Mouse (Mus musculus): ENCODE results near the gene Hist1h3a.
"Not testable (repeated sequence)": the region's sequence is repeated elsewhere in the genome, so short reads cannot be mapped to it uniquely, and the experiment has no call there.

Gene Hist1h3a

GRCm38 (mm10) chr13:23761871-23762821 lies at the start of gene Hist1h3a:
Gene Hist1h3a, minus strand, starts transcription at chr13:23762386.
- peak; percentile 84 for DNase-seq (ENCODE audit: low spot score)

GRCm38 (mm10) chr13:23806422-23807052 lies 44.4 kb upstream of the Hist1h3a start, which contains the start of gene Slc17a2:
Gene Slc17a2, plus strand, starts transcription at chr13:23806993.
- DNase-seq (ENCODE audit: low spot score), result no peak

GRCm38 (mm10) chr13:23804532-23804931 lies 42.3 kb upstream of the Hist1h3a start:
- DNase-seq (ENCODE audit: low spot score), result no peak

DNA sequence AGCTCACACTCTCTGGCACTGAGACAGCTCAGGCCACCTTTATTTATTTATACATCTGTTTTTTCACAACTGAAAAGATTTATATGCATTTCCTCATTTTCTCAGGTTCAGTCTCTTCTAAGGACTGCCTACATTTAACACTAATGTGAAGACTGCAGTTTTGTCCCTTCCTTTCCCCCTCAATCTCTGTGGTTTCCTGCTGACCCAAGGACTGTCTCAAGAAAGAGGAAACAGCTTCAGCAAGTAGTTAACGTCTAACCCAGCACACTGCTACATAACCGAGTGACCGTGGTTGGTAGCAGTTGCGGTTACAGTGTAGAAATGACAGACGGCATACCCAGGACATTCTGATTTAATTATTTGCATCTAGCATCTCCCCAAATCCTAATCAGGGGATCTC lies 37.2 kb upstream of the Hist1h3a start:
- DNase-seq (ENCODE audit: low spot score), result no peak

- peak; percentile 66 for DNase-seq (ENCODE audit: low spot score)
Observed at GRCm38 (mm10) chr13:23792520-23792919, 30.3 kb upstream of the Hist1h3a start.

DNA sequence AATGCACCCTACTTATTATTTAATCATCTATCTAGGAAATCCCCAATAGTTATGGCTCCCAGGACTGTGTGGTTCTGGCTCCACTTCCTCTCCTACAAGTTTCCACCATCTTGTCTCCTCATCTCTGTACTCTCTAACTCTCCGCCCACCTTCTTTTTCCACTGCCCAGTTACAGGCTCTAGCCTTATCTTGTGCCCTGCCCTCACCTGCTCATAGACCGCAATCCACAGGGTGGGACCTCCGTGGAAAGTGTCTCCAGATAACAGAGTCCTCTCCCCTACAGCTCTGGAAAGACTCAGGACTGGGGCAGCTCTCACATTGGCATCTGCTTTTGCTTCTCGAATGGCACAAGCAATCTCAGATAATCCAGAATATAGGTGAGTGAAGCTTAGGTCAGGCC lies 16.8 kb upstream of the Hist1h3a start:
- DNase-seq (ENCODE audit: low spot score), result no peak

DNA sequence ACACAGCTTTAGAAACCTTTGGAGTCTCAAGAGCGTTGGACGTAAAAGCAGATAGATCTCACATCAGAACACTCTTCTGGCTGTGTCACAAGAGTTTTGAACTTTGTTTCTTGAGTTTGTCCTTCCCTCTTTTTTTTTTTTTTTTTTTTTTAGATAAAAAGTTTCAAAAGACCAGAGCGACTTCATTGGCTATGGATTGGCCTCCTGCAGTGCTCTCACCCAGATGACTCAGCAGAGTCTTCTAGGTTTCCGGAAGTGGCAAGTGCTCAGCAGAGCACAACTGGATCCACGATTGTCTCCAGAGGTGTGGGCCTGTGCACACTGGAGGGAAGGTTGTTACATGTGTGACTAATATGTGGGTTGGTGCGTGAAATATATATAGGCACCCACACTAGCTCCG lies 16.2 kb upstream of the Hist1h3a start:
- no peak for DNase-seq (ENCODE audit: low spot score)

DNA sequence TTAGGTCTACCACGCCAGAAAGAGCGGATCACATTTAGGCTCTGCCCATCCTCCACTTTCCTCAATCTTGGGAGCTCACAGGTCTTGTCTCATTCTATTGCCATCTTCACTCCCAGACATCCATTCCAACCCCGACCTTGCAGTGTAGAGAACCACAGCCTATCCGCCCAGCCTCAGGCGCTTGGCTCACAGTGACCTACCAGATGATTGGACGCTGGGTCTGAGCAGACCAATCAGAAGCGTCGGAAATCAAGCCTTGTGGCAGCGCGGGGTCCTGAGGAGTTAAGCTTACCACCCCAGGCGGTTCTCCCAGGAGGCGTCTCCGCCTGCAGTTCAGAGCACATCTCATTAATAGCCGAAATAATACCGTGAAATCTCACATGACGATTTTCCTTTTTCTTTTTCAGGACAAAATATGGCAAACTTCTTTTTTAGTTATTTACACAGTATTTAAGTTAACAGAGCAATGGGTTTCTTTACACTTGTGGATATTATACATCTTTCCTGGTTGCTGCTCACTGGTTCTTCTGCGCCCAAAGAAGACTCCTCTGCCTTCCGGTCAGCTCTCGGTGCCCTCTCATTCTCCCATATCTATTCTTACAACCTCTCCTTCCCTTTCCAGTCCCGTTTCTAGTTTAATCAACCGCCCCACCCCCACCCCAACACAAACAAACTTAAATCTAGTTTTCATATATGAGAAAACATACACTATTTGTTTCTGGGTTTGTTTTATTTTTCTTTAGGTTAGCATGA lies 10.6 kb upstream of the Hist1h3a start:
- no peak for DNase-seq (ENCODE audit: low spot score)

DNA sequence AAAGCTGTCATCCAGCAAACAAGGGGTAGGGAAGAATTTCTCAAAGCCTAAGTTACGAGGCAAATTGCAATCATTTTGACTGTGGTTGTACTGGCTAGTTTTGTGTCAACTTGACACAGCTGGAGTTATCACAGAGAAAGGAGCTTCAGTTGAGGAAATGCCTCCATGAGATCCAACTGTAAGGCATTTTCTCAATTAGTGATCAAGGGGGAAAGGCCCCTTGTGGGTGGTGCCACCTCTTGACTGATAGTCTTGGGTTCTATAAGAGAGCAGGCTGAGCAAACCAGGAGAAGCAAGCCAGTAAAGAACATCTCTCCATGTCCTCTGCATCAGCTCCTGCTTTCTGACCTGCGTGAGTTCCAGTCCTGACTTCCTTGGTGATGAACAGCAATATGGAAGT lies 7.4 kb upstream of the Hist1h3a start, which contains the start of gene Trim38:
Trim38 (plus strand) TSS at position 301 of the 400 bp plus-strand sequence.
- not testable (repeated sequence) for DNase-seq (ENCODE audit: low spot score)

DNA sequence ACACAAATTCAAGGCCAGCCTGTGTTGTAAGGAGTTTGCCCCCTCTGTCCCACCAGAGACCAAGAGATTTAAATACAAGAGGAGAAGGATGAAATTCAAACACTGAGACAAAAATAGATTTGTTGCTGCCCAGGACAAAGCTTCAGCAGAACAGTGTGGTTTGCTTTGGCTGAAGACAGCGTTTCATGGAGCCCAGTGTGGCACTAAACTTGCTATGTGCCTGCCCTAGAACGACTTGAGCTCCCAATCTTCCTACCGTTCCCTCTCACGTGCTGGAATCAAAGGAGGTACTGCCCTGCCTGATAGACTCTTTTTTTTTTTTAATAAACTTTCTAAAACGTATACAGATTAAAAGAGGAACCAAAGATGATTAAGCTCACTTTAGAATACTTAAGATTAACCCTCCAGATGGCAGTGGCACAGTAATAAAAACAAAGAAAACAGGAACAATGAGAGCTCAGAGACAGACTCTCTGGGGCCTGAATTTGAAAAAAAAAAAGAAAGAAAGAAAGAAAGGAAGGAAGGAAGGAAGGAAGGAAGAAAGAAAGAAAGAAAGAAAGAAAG lies 6.7 kb upstream of the Hist1h3a start:
- DNase-seq (ENCODE audit: low spot score), result no peak

- no peak for DNase-seq (ENCODE audit: low spot score)
Observed at GRCm38 (mm10) chr13:23766772-23767171, 4.6 kb upstream of the Hist1h3a start.

GRCm38 (mm10) chr13:23765172-23765513 lies 3.0 kb upstream of the Hist1h3a start:
- no peak for DNase-seq (ENCODE audit: low spot score)

- no peak for DNase-seq (ENCODE audit: low spot score)
Observed at GRCm38 (mm10) chr13:23764324-23765171, 2.4 kb upstream of the Hist1h3a start.

DNA sequence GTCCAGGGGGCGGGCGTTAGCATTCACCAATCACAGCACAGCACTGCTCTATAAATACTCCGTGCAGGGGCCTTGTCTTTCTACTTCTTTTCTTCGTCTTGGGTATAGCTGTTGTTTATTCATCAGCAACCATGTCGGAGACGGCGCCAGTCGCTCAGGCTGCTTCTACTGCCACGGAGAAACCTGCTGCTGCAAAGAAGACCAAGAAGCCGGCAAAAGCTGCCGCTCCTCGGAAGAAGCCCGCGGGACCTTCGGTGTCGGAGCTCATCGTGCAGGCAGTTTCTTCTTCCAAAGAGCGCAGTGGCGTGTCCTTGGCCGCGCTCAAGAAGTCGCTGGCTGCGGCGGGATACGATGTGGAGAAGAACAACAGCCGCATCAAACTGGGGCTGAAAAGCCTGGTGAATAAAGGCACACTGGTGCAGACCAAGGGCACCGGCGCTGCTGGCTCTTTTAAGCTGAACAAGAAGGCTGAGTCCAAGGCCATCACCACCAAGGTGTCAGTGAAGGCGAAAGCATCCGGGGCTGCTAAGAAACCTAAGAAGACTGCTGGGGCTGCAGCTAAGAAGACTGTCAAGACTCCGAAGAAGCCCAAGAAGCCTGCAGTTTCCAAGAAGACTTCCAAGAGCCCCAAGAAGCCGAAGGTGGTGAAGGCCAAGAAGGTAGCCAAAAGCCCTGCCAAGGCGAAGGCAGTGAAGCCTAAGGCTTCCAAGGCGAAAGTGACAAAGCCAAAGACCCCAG lies 1.6 kb upstream of the Hist1h3a start, which contains the start of gene Hist1h1a:
Hist1h1a (plus strand) TSS at position 81 of the 738 bp plus-strand sequence.
- peak; percentile 89 for DNase-seq (ENCODE audit: low spot score)

- no peak for DNase-seq (ENCODE audit: low spot score)
Observed at GRCm38 (mm10) chr13:23763242-23763585, 1.0 kb upstream of the Hist1h3a start.

- DNase-seq (ENCODE audit: low spot score), result peak; percentile 98
Observed at GRCm38 (mm10) chr13:23760972-23761864, 968 bp downstream of the Hist1h3a start, which contains the start of gene Hist1h4a. Gene Hist1h4a, minus strand, starts transcription at chr13:23761230.

DNA sequence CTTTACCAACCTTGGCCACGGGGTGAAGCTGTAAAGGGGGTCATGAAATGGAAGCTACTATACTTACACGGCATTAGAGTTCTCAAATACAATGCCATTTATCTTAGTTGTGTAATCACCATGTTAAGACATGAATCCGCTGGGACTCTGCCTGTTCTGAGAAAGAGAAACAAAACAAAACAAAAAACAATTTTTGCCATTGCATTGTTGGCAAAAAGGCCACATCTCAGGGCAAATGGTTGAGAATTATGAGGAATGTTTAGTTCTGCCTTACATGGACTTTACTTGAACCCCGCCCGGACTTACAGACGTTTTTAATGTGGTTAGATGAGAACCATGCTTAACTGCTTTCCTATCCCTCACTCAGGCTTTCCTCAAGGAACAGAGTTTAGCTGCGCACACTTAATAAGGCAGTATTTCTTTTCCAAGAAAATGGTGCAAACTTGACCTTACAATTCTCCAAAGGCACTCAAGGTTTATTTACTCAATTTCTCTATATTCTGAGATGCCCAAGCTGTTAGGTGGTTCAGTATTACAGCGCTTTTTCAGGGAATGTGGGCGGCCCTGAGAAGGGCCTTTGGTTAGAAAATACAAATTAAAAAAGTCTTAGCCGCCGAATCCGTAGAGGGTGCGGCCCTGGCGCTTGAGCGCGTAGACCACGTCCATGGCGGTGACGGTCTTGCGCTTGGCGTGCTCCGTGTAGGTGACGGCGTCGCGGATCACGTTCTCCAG lies 1.8 kb downstream of the Hist1h3a start:
- DNase-seq (ENCODE audit: low spot score), result no peak

DNA sequence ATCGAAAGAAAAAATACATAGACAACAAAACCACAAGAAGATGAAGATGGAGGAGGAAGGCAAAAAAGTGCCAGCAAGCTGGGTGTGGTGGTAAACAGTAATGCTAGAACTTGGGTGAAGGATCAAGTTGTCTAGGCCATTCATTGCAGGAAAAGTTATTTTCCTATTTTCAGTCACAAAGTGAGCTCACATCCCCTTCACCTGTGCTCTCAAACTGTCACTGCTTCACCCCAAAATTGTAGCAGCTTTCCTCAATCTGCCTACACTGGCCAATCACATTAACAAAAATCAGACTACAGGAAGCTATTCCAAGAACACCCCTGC lies 2.3 kb downstream of the Hist1h3a start:
- DNase-seq (ENCODE audit: low spot score), result no peak
